Mouse (Mus musculus) liver, postnatal 0 days (tissue): ENCODE results near the gene Insr.

ENCODE experiments used
- CTCF ChIP-seq: sonication (generic); IDR thresholded peaks from 2 replicates; pipeline ENCODE4 v1.5.1; 2016; ENCODE audit warnings: antibody characterized with exemption, low read depth
- EP300 ChIP-seq: IDR thresholded peaks from 2 replicates; pipeline ENCODE4 v1.6.1; 2016; ENCODE audit warnings: antibody characterized with exemption, low read depth, mild to moderate bottlenecking

- no peak for TF ChIP-seq CTCF
- no peak for TF ChIP-seq EP300
Observed at GRCm38 (mm10) chr8:3219266-3219665, 60.2 kb downstream of the Insr start.
